Mouse (Mus musculus) macrophage (primary cell): ENCODE results near the gene Col8a2. TPM values are rescaled to one million over a fixed set of nuclear protein-coding genes. Genes with fewer than 3 reads are reported as not detected.

Experiments
- H3K27ac ChIP-seq: fragments of 350-480 bp; formaldehyde crosslinking; 2 replicates; pipeline ENCODE4 v1.9.0; 2021
- H3K36me3 ChIP-seq: fragments of 350-480 bp; formaldehyde crosslinking; 2 replicates; pipeline ENCODE4 v1.9.0; 2021; ENCODE audit errors: inconsistent target
- H3K4me3 ChIP-seq: fragments of 350-480 bp; formaldehyde crosslinking; 2 replicates; pipeline ENCODE4 v1.9.0; 2021; ENCODE audit errors: inconsistent target
- H3K79me2 ChIP-seq: fragments of 350-480 bp; formaldehyde crosslinking; 2 replicates; pipeline ENCODE4 v1.9.0; 2021; ENCODE audit errors: inconsistent target
- WGBS: methylation state at CpG from one replicate; pipeline ENCODE4 v1.1.7; 2026; ENCODE audit warnings: inconsistent platforms; ENCODE audit not compliant: missing documents; 5-methylcytosine and 5-hydroxymethylcytosine counted together
- polyA plus RNA-seq: library from polyadenylated mRNA; stranded (reverse); fragments of 250-400 nt; gene quantifications from 3 replicates; pipeline ENCODE4 v1.2.4, GENCODE M21; 2018; ENCODE audit warnings: inconsistent platforms

Col8a2 gene
- polyA plus RNA-seq, 1 experiment from 2014 or later, result not detected

GRCm38 (mm10) chr4:126321111-126321853, 34.7 kb downstream of the Col8a2 start, which contains the start of gene Adprhl2:
Gene Adprhl2 (minus strand): TSS chr4:126321703.
- Histone ChIP-seq H3K36me3 (peaks cover 21% of the 10 kb centered on the region), H3K27ac (peak within 1 kb of the TSS; percentile 67), H3K79me2 (peaks cover 12% of the 10 kb centered on the region; the same call in 1 of the 2 replicates), H3K4me3 (peak within 1 kb of the TSS; percentile 65)
- WGBS, result under 1% methylated on average over 75 of the region's 80 CpGs

GRCm38 (mm10) chr4:126321854-126322511, 35.4 kb downstream of the Col8a2 start:
- Histone ChIP-seq H3K27ac (no peak overlapping the region), H3K36me3 (peaks cover 14% of the 10 kb centered on the region), H3K79me2 (peaks cover 12% of the 10 kb centered on the region; the same call in 1 of the 2 replicates), H3K4me3 (no peak overlapping the region)
- 60% methylated on average over 28 of the region's 28 CpGs for WGBS

GRCm38 (mm10) chr4:126322646-126323045, 36.1 kb downstream of the Col8a2 start:
- H3K4me3 ChIP-seq, result no peak overlapping the region
- no peak overlapping the region for H3K27ac ChIP-seq
- H3K36me3 ChIP-seq, result peaks cover 8% of the 10 kb centered on the region
- 93% methylated on average over 12 of the region's 13 CpGs for WGBS
- peaks cover 12% of the 10 kb centered on the region; the same call in 1 of the 2 replicates for H3K79me2 ChIP-seq

GRCm38 (mm10) chr4:126324861-126325260, 38.3 kb downstream of the Col8a2 start:
- no peak overlapping the region for H3K27ac ChIP-seq
- no peak overlapping the region for H3K4me3 ChIP-seq
- 82% methylated on average over 12 of the region's 13 CpGs for WGBS
- H3K36me3 ChIP-seq, result no peaks in the 10 kb centered on the region
- peaks cover 9% of the 10 kb centered on the region; the same call in 1 of the 2 replicates for H3K79me2 ChIP-seq

- Histone ChIP-seq H3K27ac (no peak within 1 kb of the TSS), H3K79me2 (peaks cover 4% of the 10 kb centered on the region; the same call in 1 of the 2 replicates), H3K4me3 (no peak within 1 kb of the TSS), H3K36me3 (no peaks in the 10 kb centered on the region)
- 51% methylated on average over 23 of the region's 23 CpGs for WGBS
Measured at GRCm38 (mm10) chr4:126325281-126325861, 38.8 kb downstream of the Col8a2 start, which contains the start of gene Tekt2. Gene Tekt2 (minus strand): TSS chr4:126325688.

GRCm38 (mm10) chr4:126326036-126326435, 39.4 kb downstream of the Col8a2 start:
- 55% methylated on average over 6 of the region's 6 CpGs for WGBS
- Histone ChIP-seq H3K27ac (no peak overlapping the region), H3K4me3 (no peak overlapping the region), H3K36me3 (no peaks in the 10 kb centered on the region), H3K79me2 (no peaks in the 10 kb centered on the region)

- Histone ChIP-seq H3K27ac (no peak overlapping the region), H3K4me3 (no peak overlapping the region), H3K79me2 (no peaks in the 10 kb centered on the region), H3K36me3 (0 out of 2 replicates have a peak, but pooled peaks cover 16% of the 10 kb centered on the region)
- WGBS, result 97% methylated on average over 4 of the region's 4 CpGs
Measured at GRCm38 (mm10) chr4:126330295-126330694, 43.7 kb downstream of the Col8a2 start.

GRCm38 (mm10) chr4:126331751-126332150, 45.2 kb downstream of the Col8a2 start:
- peaks cover 18% of the 10 kb centered on the region; the same call in 1 of the 2 replicates for H3K36me3 ChIP-seq
- H3K27ac ChIP-seq, result no peak overlapping the region
- H3K4me3 ChIP-seq, result no peak overlapping the region
- 89% methylated on average over 1 of the region's 1 CpGs for WGBS
- no peaks in the 10 kb centered on the region for H3K79me2 ChIP-seq

- Histone ChIP-seq H3K27ac (no peak overlapping the region), H3K36me3 (peaks cover 24% of the 10 kb centered on the region; the same call in 1 of the 2 replicates), H3K4me3 (no peak overlapping the region), H3K79me2 (no peaks in the 10 kb centered on the region)
- 82% methylated on average over 3 of the region's 3 CpGs for WGBS
Measured at GRCm38 (mm10) chr4:126332358-126332757, 45.8 kb downstream of the Col8a2 start.

- peaks cover 39% of the 10 kb centered on the region for H3K36me3 ChIP-seq
- H3K4me3 ChIP-seq, result no peak overlapping the region
- 54% methylated on average over 4 of the region's 4 CpGs for WGBS
- no peaks in the 10 kb centered on the region for H3K79me2 ChIP-seq
- H3K27ac ChIP-seq, result no peak overlapping the region
Measured at GRCm38 (mm10) chr4:126339461-126339860, 52.9 kb downstream of the Col8a2 start.

GRCm38 (mm10) chr4:126343451-126343850, 56.9 kb downstream of the Col8a2 start:
- no peak overlapping the region for H3K27ac ChIP-seq
- 98% methylated on average over 4 of the region's 4 CpGs for WGBS
- peaks cover 56% of the 10 kb centered on the region for H3K36me3 ChIP-seq
- no peak overlapping the region for H3K4me3 ChIP-seq
- H3K79me2 ChIP-seq, result no peaks in the 10 kb centered on the region

- Histone ChIP-seq H3K27ac (no peak overlapping the region), H3K36me3 (peaks cover 64% of the 10 kb centered on the region; the same call in 1 of the 2 replicates), H3K79me2 (no peaks in the 10 kb centered on the region), H3K4me3 (no peak overlapping the region)
- WGBS, result 100% methylated on average over 1 of the region's 1 CpGs
Measured at GRCm38 (mm10) chr4:126360069-126360468, 73.5 kb downstream of the Col8a2 start.
